Mouse (Mus musculus): Measurements from ENCODE around the gene Gm15737. TPM values are rescaled to one million over a fixed set of nuclear protein-coding genes. Genes with fewer than 3 reads are reported as not detected.

Gene Gm15737
- polyA plus RNA-seq, 1 experiment from 2014 or later = not detected

DNA sequence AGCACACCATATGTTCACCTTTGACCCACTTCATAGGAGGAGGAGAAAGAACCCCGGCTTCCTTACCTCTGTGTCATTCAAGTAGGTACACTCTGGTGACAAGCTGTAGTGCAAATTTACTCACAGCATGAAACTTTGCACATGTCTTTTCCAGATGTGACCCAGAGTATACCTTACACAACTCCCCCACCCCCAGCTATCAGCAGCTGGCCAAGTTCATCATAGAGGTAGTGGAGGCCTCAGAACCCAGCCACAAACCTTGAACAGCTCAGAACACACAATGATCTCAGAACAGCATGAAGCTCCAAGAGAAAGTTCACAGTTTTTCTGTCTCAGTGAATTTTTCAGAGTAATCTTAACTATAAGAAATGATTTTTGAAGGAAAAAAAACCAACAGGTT lies 22.4 kb downstream of the Gm15737 start:
- no peaks in the 10 kb centered on the region for H3K79me2 ChIP-seq (ENCODE audit: inconsistent target)
- H3K4me3 ChIP-seq (ENCODE audit: inconsistent target) = no peak overlapping the region
- no peaks in the 10 kb centered on the region for H3K36me3 ChIP-seq (ENCODE audit: inconsistent target)
- H3K27ac ChIP-seq = no peak overlapping the region
- WGBS (ENCODE audit: missing documents) = 100% methylated on average over 1 of the region's 1 CpGs

DNA sequence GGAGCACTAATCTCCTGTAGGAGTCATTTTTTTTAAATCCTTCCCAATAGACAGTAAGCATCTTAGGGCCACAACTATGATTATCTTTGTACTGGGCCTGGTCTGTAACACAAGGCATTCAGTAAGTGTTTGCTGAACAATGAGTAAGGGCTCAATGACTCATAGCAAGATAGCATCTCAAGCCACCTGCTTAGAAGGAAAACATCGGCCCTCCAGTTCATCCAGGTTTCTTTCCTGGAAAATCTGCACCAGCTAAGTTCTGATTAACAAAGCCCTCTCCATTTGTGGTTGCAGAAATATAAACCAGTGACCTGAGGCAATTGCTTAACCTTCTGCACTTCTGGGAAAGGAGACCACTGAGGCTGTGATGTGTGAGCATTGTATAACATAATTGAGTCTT lies 34.9 kb downstream of the Gm15737 start:
- Histone ChIP-seq H3K79me2 (ENCODE audit: inconsistent target) (no peaks in the 10 kb centered on the region), H3K27ac (no peak overlapping the region), H3K36me3 (ENCODE audit: inconsistent target) (no peaks in the 10 kb centered on the region), H3K4me3 (ENCODE audit: inconsistent target) (no peak overlapping the region)
- WGBS (ENCODE audit: missing documents) = 80% methylated on average over 1 of the region's 1 CpGs

DNA sequence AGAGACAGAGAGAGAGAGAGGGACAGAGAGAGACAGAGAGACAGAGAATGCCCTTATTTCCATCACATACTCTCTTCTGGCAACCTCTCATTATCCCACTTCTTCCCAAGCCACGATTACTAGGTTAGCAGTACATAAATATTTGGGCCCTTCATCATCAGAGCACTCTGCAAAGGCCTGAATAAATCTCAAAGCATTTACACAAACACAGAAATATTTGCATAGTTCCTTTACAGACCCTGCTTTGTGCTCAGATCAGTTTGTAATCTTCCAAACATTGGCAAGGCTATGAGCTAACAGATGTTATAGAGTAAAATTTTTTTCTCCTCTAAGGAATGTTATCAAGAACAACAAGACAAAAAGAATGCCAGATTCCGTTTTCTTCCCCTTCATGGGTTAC lies 35.3 kb downstream of the Gm15737 start:
- 77% methylated on average over 2 of the region's 2 CpGs for WGBS (ENCODE audit: missing documents)

DNA sequence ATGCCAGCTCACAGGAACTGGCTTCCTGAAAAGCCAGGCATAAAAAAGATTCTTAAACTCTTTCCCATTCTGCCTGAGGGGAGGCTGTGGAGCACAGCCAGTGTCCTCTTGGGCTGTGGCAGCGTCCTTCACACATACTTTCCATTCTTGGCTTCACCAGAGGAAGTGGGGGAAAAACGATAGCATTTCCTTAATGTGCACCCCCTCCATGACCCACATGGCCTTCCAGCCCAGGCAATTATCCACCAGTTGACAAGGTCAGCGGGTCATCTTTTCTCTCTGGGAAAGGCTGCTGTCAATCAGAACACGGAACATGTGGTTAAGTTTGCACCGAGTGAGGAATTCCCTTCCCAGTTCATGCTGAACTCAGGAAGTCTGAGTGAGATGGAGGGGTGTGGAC lies 36.8 kb downstream of the Gm15737 start:
- 17% methylated on average over 5 of the region's 5 CpGs for WGBS (ENCODE audit: missing documents)
- H3K27ac ChIP-seq = no peak overlapping the region
- no peaks in the 10 kb centered on the region for H3K79me2 ChIP-seq (ENCODE audit: inconsistent target)
- H3K4me3 ChIP-seq (ENCODE audit: inconsistent target) = no peak overlapping the region
- H3K36me3 ChIP-seq (ENCODE audit: inconsistent target) = no peaks in the 10 kb centered on the region

More for the DNA sequence above, 35.3 kb downstream of the Gm15737 start:
- Histone ChIP-seq H3K4me3 (ENCODE audit: inconsistent target) (no peak overlapping the region), H3K79me2 (ENCODE audit: inconsistent target) (no peaks in the 10 kb centered on the region), H3K36me3 (ENCODE audit: inconsistent target) (no peaks in the 10 kb centered on the region), H3K27ac (no peak overlapping the region)

DNA sequence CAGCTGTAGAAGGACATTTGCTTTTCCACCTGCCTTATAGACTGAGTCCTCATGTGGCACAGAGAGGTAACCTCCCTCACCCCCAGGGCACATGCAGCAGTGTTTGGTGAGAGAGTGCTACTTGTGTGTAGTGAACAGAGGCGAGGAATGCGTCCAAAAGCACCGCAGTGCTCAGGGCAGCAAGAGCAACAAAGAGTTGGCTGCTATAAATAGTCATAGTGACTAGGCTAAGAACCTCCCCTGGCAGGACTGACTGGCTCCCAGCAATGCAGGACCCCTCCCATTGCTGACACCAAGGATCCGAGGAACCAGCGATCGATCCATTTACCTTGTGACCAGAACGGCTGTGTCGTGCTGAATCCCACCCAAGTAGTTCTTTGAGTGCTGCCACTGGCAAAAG lies 40.2 kb downstream of the Gm15737 start:
- no peaks in the 10 kb centered on the region for H3K79me2 ChIP-seq (ENCODE audit: inconsistent target)
- no peaks in the 10 kb centered on the region for H3K36me3 ChIP-seq (ENCODE audit: inconsistent target)
- H3K27ac ChIP-seq = no peak overlapping the region
- WGBS (ENCODE audit: missing documents) = 88% methylated on average over 8 of the region's 8 CpGs
- no peak overlapping the region for H3K4me3 ChIP-seq (ENCODE audit: inconsistent target)

DNA sequence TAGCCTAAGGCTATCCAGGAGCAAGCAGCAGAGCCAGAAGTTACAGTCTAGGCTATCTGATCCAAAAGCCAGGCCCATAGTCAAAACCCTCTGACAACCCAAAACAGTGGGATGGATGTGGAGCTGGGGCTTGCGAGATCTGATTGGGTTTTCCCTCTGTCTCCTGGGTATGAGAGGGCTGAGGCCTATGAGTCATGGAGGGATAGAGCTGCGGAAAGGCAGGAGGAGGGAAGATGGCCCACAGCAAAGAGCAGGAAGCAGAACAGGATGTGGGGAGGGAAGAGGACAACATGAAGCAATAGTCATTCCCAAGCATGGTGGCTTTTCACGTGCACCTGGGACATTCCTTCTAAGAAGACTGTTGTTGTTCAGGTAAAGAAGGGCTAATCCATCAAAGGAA lies 41.5 kb downstream of the Gm15737 start:
- no peak overlapping the region for H3K4me3 ChIP-seq (ENCODE audit: inconsistent target)
- H3K79me2 ChIP-seq (ENCODE audit: inconsistent target) = no peaks in the 10 kb centered on the region
- WGBS (ENCODE audit: missing documents) = 74% methylated on average over 3 of the region's 3 CpGs
- H3K27ac ChIP-seq = no peak overlapping the region
- no peaks in the 10 kb centered on the region for H3K36me3 ChIP-seq (ENCODE audit: inconsistent target)

DNA sequence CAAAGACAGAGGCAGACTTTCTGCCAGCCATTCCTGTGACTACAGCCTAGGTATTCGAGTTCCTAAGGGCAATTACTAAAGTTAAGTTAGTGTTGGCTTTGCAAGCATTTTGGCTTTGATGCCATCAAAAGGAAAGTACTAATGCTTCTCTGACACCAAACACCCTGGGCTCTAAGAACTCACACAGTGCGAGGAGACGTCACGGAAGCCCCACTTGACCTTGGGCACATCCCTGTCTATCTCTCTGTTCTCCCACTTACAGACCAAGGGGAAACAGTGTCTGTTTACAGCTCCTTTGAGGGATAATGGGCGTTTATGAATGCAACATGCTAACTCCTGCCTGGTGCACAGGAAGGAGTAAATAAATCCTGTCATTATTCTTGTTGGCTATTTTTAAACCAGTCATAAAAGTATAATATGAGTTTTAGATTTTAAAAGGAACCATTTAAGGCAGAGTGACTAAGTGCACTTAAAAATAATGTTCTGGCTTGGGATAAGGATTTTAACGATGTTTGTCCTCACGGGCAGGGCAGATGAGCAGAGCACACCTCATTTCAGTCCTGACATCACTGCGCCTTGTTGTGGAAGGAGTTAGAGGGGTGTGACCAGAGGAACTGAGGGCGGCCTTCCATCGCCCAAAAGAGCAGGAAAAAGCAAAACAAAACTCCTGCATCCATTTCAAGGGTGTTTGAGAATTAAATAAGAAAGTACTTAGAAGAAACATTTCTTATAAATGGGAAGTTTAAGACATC lies 52.0 kb downstream of the Gm15737 start:
- Histone ChIP-seq H3K4me3 (ENCODE audit: inconsistent target) (no peak overlapping the region), H3K27ac (no peak overlapping the region), H3K79me2 (ENCODE audit: inconsistent target) (no peaks in the 10 kb centered on the region), H3K36me3 (ENCODE audit: inconsistent target) (no peaks in the 10 kb centered on the region)
- WGBS (ENCODE audit: missing documents) = 76% methylated on average over 10 of the region's 10 CpGs

DNA sequence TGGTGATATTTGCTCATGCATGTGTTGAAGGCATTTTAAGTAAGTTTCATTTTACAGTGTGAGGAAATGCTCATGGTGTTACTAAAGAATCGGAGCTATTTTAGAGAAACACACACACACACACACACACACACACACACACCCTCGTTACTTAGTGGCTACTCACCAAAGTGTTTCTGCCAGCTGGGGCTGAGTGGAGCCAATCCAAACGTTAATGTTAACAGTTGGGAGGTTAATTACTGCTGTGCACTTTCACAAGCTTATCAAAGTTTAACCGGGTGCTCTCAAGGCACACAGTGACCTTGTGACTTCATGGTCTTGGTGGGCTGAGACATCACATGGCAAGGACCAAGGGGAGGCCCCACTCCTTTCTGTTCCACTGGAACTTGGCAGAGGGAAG lies 52.7 kb downstream of the Gm15737 start:
- H3K79me2 ChIP-seq (ENCODE audit: inconsistent target) = no peaks in the 10 kb centered on the region
- no peaks in the 10 kb centered on the region for H3K36me3 ChIP-seq (ENCODE audit: inconsistent target)
- WGBS (ENCODE audit: missing documents) = 21% methylated on average over 4 of the region's 4 CpGs
- no peak overlapping the region for H3K27ac ChIP-seq
- H3K4me3 ChIP-seq (ENCODE audit: inconsistent target) = no peak overlapping the region

DNA sequence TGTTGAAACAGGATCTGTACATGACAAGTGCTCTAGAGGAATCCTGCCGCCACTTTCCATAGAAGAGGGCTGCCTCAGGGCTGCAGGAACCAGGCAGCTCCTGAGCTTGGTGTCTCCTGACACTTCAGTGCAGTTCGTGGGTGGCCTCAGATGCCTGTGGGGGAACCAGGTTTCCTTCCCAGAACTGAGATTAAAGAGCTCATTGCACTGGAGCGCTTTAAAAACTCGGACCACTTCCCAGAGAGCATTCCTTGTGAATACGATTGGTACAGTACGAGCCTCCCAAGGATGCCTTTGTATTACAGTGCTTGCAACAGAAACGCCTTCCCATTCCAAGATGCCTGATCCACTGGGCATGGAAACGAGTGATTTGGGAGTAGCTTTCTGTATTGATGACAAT lies 55.4 kb downstream of the Gm15737 start:
- Histone ChIP-seq H3K27ac (no peak overlapping the region), H3K79me2 (ENCODE audit: inconsistent target) (no peaks in the 10 kb centered on the region), H3K4me3 (ENCODE audit: inconsistent target) (no peak overlapping the region), H3K36me3 (ENCODE audit: inconsistent target) (no peaks in the 10 kb centered on the region)
- WGBS (ENCODE audit: missing documents) = 87% methylated on average over 8 of the region's 8 CpGs

DNA sequence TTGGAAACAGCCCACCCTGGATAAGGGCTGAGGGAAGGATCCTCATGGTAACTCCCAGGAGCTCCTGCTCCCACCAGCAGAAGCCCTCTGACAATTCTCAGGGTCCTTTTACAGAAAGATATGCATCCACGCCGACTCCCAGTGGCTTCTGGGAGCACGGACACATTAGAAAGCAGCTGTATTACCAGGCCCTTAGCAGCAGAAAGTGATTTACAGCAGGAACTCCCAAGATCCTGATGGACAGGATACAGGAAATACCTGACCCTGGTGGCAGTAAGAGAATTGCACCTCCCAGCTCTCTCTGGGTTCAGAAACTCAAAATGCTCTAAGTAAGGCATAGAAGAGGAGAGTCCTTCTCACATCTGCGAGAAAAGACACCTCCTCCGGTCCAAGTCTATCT lies 59.1 kb downstream of the Gm15737 start:
- Histone ChIP-seq H3K27ac (no peak overlapping the region), H3K36me3 (ENCODE audit: inconsistent target) (no peaks in the 10 kb centered on the region), H3K4me3 (ENCODE audit: inconsistent target) (no peak overlapping the region), H3K79me2 (ENCODE audit: inconsistent target) (no peaks in the 10 kb centered on the region)
- WGBS (ENCODE audit: missing documents) = 69% methylated on average over 5 of the region's 5 CpGs

Other genes starting within 250 kb of the Gm15737 start
- 0.04 to 0.30 TPM (median 0.12 TPM) in 3 replicates for gene Prickle2, start 163.2 kb upstream of the Gm15737 start, polyA plus RNA-seq (2018)
- gene A730049H05Rik, start 52.9 kb upstream of the Gm15737 start, polyA plus RNA-seq (2018) = not detected in 3 replicates
- not detected in 3 replicates for gene Adamts9, start 74.1 kb downstream of the Gm15737 start, polyA plus RNA-seq (2018)